Mouse (Mus musculus): ENCODE measurements around the gene Hist1h2ag. TPM values are rescaled to one million over a fixed set of nuclear protein-coding genes. Genes with fewer than 3 reads are reported as not detected.

Hist1h2ag gene
- polyA plus RNA-seq, 1 experiment from 2014 or later, result 82.2 TPM

DNA sequence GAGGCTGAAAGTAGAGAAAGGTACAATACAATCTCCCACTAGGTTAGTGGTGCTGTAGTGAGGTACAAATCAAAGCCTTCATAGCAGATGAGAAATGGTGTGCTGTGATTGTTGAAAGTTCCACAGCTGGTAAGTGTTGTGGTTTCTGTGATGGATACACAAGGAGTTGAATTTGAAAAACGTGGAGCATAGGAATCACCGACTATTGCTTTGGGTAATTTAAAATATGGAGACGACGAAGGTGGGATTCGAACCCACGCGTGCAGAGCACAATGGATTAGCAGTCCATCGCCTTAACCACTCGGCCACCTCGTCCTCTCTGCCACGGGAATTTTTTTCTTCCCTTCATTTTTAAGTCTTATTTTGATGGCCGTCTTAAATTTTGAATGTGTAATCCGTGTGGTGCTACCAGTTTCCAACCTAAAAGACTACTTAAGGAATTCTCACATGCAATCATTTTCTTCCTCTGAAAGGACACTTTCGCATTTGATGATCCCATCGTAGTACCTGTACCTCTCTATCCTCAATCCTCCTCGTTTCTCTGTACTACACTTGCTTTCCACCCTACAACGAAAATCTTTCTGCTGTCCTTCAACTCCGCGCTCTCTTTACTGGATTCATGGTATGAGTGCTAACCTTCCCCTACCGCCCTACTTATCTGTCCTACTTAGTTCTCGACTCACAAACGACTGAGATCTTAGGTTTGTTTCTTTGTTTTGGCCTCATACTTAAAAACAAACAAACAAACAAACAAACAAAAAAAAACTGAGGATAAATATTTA is 48.6 kb downstream of the Hist1h2ag start:
- DNase-seq (peak; percentile 80), ATAC-seq (ENCODE audit: insufficient read depth) (no peak)
- Histone ChIP-seq H3K27ac (ENCODE audit: low read depth) (no peak overlapping the region), H3K4me1 (ENCODE audit: insufficient read depth) (no peaks in the 10 kb centered on the region; the same call in 1 of the 2 replicates), H3K4me2 (peak overlapping the region; percentile 79), H3K4me3 (ENCODE audit: low read depth, low read length) (peak overlapping the region; percentile 45; the same call in 1 of the 2 replicates), H3K27me3 (ENCODE audit: insufficient read depth, low read length) (peaks cover 39% of the 10 kb centered on the region), H3K9me3 (ENCODE audit: low read depth, low read length) (no peaks in the 10 kb centered on the region), H3K9ac (no peak overlapping the region), H3K36me3 (ENCODE audit: insufficient read depth) (no peaks in the 10 kb centered on the region)
- 3% methylated on average over 22 of the region's 22 CpGs for WGBS
- TF ChIP-seq CTCF (IDR thresholded peaks at IDR 0.05; ENCODE audit: low read depth), result no peak

DNA sequence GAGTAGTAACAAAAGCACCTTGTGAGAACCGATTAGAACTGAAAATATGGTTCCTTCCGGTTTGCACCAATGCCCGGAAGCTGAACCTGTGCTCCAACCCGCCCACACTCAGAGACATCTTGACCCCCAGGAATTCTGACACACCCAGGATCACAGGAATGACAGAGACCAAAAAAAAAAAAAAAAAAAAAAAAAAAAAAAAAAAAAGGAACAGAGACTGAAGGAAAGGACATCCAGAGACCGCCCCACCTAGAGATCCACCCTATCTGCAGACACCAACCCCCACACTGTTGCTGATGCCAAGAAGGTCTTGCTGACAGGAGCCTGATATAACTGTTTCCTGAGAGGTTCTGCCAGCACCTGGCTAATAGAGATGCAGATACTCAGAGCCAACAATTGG is 50.2 kb downstream of the Hist1h2ag start:
- Histone ChIP-seq H3K27ac (ENCODE audit: low read depth) (no peak overlapping the region), H3K4me3 (ENCODE audit: low read depth, low read length) (no peak overlapping the region), H3K4me2 (no peak overlapping the region), H3K36me3 (ENCODE audit: insufficient read depth) (no peaks in the 10 kb centered on the region), H3K27me3 (ENCODE audit: insufficient read depth, low read length) (peaks cover 23% of the 10 kb centered on the region), H3K9ac (no peak overlapping the region), H3K4me1 (ENCODE audit: insufficient read depth) (no peaks in the 10 kb centered on the region; the same call in 1 of the 2 replicates), H3K9me3 (ENCODE audit: low read depth, low read length) (no peaks in the 10 kb centered on the region)
- TF ChIP-seq CTCF (IDR thresholded peaks at IDR 0.05; ENCODE audit: low read depth), result no peak
- 73% methylated on average over 5 of the region's 5 CpGs for WGBS
- DNase-seq, result no peak
- no peak for ATAC-seq (ENCODE audit: insufficient read depth)

Small RNA genes lying within 50 kb of the gene (microRNA-seq; reads per million reads assigned to microRNA genes)
- gene Gm26300 (ENCODE audit: borderline number of aligned reads) (not detected), gene Gm44390 (ENCODE audit: borderline number of aligned reads) (not detected), gene Gm44486 (ENCODE audit: borderline number of aligned reads) (not detected)

Other genes starting within 250 kb of the Hist1h2ag start
- gene Hist1h2bq, start 232.7 kb downstream of the Hist1h2ag start, polyA plus RNA-seq (2014; fragmentation: Nextera tagmentation; extraction: Ambion mirVana), result 24.4 and 25.8 TPM in 2 replicates
- gene Hist1h2ao, start 232.5 kb downstream of the Hist1h2ag start, polyA plus RNA-seq (2014; fragmentation: Nextera tagmentation; extraction: Ambion mirVana), result 1.9 TPM in 1 of 2 replicates, not detected in the other
- gene Hist1h4m, start 231.2 kb downstream of the Hist1h2ag start, polyA plus RNA-seq (2014; fragmentation: Nextera tagmentation; extraction: Ambion mirVana), result not detected in 2 replicates
- 31.8 and 32.5 TPM in 2 replicates for gene Hist1h4n, start 210.7 kb downstream of the Hist1h2ag start, polyA plus RNA-seq (2014; fragmentation: Nextera tagmentation; extraction: Ambion mirVana)
- 5,437 and 5,439 TPM in 2 replicates for gene Hist1h2ap, start 209.4 kb downstream of the Hist1h2ag start, polyA plus RNA-seq (2014; fragmentation: Nextera tagmentation; extraction: Ambion mirVana)
- gene Hist1h2br, start 209.2 kb downstream of the Hist1h2ag start, polyA plus RNA-seq (2014; fragmentation: Nextera tagmentation; extraction: Ambion mirVana), result 26.4 and 28.5 TPM in 2 replicates
- gene Zfp184, start 97.8 kb downstream of the Hist1h2ag start, polyA plus RNA-seq (2014; fragmentation: Nextera tagmentation; extraction: Ambion mirVana), result 16.0 and 16.4 TPM in 2 replicates
- 0.12 and 0.26 TPM in 2 replicates for gene Pom121l2, start 61.8 kb downstream of the Hist1h2ag start, polyA plus RNA-seq (2014; fragmentation: Nextera tagmentation; extraction: Ambion mirVana)
- gene Prss16, start 33.2 kb downstream of the Hist1h2ag start, polyA plus RNA-seq (2014; fragmentation: Nextera tagmentation; extraction: Ambion mirVana), result 1.6 and 2.0 TPM in 2 replicates
- 21.2 and 21.6 TPM in 2 replicates for gene Hist1h2ah, start 7.4 kb downstream of the Hist1h2ag start, polyA plus RNA-seq (2014; fragmentation: Nextera tagmentation; extraction: Ambion mirVana)
- 8.6 and 11.7 TPM in 2 replicates for gene Hist1h2bk, start 7.1 kb downstream of the Hist1h2ag start, polyA plus RNA-seq (2014; fragmentation: Nextera tagmentation; extraction: Ambion mirVana)
- gene Hist1h4i, start 1.6 kb downstream of the Hist1h2ag start, polyA plus RNA-seq (2014; fragmentation: Nextera tagmentation; extraction: Ambion mirVana), result 26.4 and 26.7 TPM in 2 replicates
- 15.8 and 16.9 TPM in 2 replicates for gene Hist1h2bj, start 270 bp upstream of the Hist1h2ag start, polyA plus RNA-seq (2014; fragmentation: Nextera tagmentation; extraction: Ambion mirVana)
- gene Vmn1r188, start 41.5 kb upstream of the Hist1h2ag start, polyA plus RNA-seq (2014; fragmentation: Nextera tagmentation; extraction: Ambion mirVana), result not detected in 2 replicates
- gene Vmn1r189, start 62.9 kb upstream of the Hist1h2ag start, polyA plus RNA-seq (2014; fragmentation: Nextera tagmentation; extraction: Ambion mirVana), result not detected in 2 replicates
- gene Vmn1r191, start 141.0 kb upstream of the Hist1h2ag start, polyA plus RNA-seq (2014; fragmentation: Nextera tagmentation; extraction: Ambion mirVana), result not detected in 2 replicates
- gene Vmn1r192, start 148.2 kb upstream of the Hist1h2ag start, polyA plus RNA-seq (2014; fragmentation: Nextera tagmentation; extraction: Ambion mirVana), result not detected in 2 replicates
- not detected in 2 replicates for gene Vmn1r193, start 180.2 kb upstream of the Hist1h2ag start, polyA plus RNA-seq (2014; fragmentation: Nextera tagmentation; extraction: Ambion mirVana)
- not detected in 2 replicates for gene Vmn1r194, start 201.3 kb upstream of the Hist1h2ag start, polyA plus RNA-seq (2014; fragmentation: Nextera tagmentation; extraction: Ambion mirVana)
- not detected in 2 replicates for gene Vmn1r195, start 227.6 kb upstream of the Hist1h2ag start, polyA plus RNA-seq (2014; fragmentation: Nextera tagmentation; extraction: Ambion mirVana)
- gene Vmn1r196, start 247.0 kb upstream of the Hist1h2ag start, polyA plus RNA-seq (2014; fragmentation: Nextera tagmentation; extraction: Ambion mirVana), result not detected in 2 replicates

All from lung, embryonic 14.5 days (tissue).